Mouse (Mus musculus): ENCODE measurements around the gene Scgb1a1.

GRCm38 (mm10) chr19:9108536-9108935 is 20.8 kb upstream of the Scgb1a1 start:
- TF ChIP-seq CTCF (IDR thresholded peaks at IDR 0.05; ENCODE audit: low read depth) (peak; percentile 44), EP300 (optimal IDR thresholded peaks at IDR 0.05) (no peak)
